Mouse (Mus musculus) megakaryocyte, embryonic 14.5 days (primary cell): ENCODE data around the gene Cdk11b.
"Not testable (repeated sequence)": the region's sequence is repeated elsewhere in the genome, so short reads cannot be mapped to it uniquely, and the experiment has no call there.

Experiments used
- FLI1 ChIP-seq: IDR thresholded peaks from 2 replicates; pipeline ENCODE4 v1.6.1; 2012; ENCODE audit warnings: low read length, inconsistent platforms, mixed read lengths
- GATA1 ChIP-seq: IDR thresholded peaks from 3 replicates; pipeline ENCODE4 v1.6.1; 2012; ENCODE audit warnings: mixed read lengths, low read length, inconsistent platforms, borderline replicate concordance

GRCm38 (mm10) chr4:155645308-155645707, 20.7 kb downstream of the Cdk11b start, which contains the start of gene Gm10563:
- TF ChIP-seq GATA1, FLI1: not testable (repeated sequence)
